Mouse (Mus musculus): ENCODE measurements around the gene Thumpd3. TPM values are rescaled to one million over a fixed set of nuclear protein-coding genes. Genes with fewer than 3 reads are reported as not detected.

Gene Thumpd3
- polyA plus RNA-seq, 1 experiment from 2014 or later = 60.7 TPM

DNA sequence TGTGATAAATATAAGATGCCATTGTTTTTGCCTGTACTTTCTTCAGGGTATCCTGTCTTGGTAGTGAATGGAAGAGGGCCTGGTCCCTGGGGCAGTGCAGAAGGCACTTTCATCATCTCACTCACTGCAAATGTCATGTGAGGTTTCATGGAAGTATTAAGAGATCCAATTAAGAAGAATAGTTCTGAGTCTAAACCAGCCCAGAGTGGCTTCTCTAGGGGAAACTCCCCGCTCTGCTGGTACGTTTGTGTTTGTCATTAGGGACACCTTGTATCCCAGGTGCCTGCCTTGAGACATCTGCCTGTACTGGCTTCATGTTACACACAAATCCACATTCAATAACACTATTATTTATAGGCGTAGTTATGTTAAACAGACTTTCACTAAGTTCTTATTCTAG, 63.4 kb downstream of the Thumpd3 start:
- 89% methylated on average over 3 of the region's 3 CpGs for WGBS
- peaks cover 47% of the 10 kb centered on the region for H3K36me3 ChIP-seq (ENCODE audit: control insufficient read depth, insufficient read depth, low read length)
- no peak overlapping the region for H3K4me3 ChIP-seq (ENCODE audit: low read depth, low read length)
- H3K27me3 ChIP-seq (replicated peaks; ENCODE audit: control insufficient read depth, insufficient read depth, low read length) = no peaks in the 10 kb centered on the region
- no peaks in the 10 kb centered on the region for H3K4me1 ChIP-seq (ENCODE audit: control insufficient read depth, insufficient read depth, low read length)
- H3K4me2 ChIP-seq (ENCODE audit: low read length) = no peak overlapping the region
- no peak overlapping the region for H3K9ac ChIP-seq (ENCODE audit: low read length)
- ATAC-seq (no peak), DNase-seq (ENCODE audit: low spot score) (no peak)
- H3K9me3 ChIP-seq (replicated peaks; ENCODE audit: control insufficient read depth, low read length) = no peaks in the 10 kb centered on the region
- no peak overlapping the region for H3K27ac ChIP-seq (ENCODE audit: low read depth, low read length)

DNA sequence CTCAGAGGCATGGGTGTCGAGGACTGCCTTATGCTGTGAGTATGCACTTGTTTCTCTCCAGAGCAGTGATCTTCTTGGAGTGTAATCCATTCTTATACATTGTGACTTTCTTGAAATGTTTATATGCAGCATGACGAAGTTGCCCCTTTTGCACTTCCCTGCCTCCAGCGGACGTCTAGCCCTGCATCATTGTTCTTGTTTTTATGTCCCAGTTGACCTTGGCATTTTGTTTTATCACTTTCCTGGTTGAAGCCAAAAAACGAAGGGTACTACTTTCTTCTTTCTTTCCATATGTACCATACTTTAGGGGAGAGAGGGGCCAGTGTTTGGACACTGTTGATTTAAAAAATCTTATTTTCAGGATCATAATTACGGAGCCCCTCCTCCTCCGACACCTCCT, 63.9 kb downstream of the Thumpd3 start:
- Histone ChIP-seq H3K4me3 (ENCODE audit: low read depth, low read length) (no peak overlapping the region), H3K4me2 (ENCODE audit: low read length) (no peak overlapping the region), H3K9ac (ENCODE audit: low read length) (no peak overlapping the region), H3K27me3 (replicated peaks; ENCODE audit: control insufficient read depth, insufficient read depth, low read length) (no peaks in the 10 kb centered on the region), H3K4me1 (ENCODE audit: control insufficient read depth, insufficient read depth, low read length) (no peaks in the 10 kb centered on the region), H3K9me3 (replicated peaks; ENCODE audit: control insufficient read depth, low read length) (no peaks in the 10 kb centered on the region), H3K27ac (ENCODE audit: low read depth, low read length) (no peak overlapping the region), H3K36me3 (ENCODE audit: control insufficient read depth, insufficient read depth, low read length) (peaks cover 53% of the 10 kb centered on the region)
- WGBS = 89% methylated on average over 7 of the region's 7 CpGs
- ATAC-seq = no peak
- DNase-seq (ENCODE audit: low spot score) = no peak

Other genes starting within 250 kb of the Thumpd3 start
- gene Srgap3, start 99.0 kb upstream of the Thumpd3 start, polyA plus RNA-seq (2014; fragmentation: Nextera tagmentation; extraction: Ambion mirVana) = 31.4 and 46.7 TPM in 2 replicates
- 44.1 and 47.6 TPM in 2 replicates for gene Setd5, start 31.1 kb downstream of the Thumpd3 start, polyA plus RNA-seq (2014; fragmentation: Nextera tagmentation; extraction: Ambion mirVana)
- 8.8 and 11.3 TPM in 2 replicates for gene Lhfpl4, start 149.2 kb downstream of the Thumpd3 start, polyA plus RNA-seq (2014; fragmentation: Nextera tagmentation; extraction: Ambion mirVana)
- 41.7 and 43.6 TPM in 2 replicates for gene Mtmr14, start 191.6 kb downstream of the Thumpd3 start, polyA plus RNA-seq (2014; fragmentation: Nextera tagmentation; extraction: Ambion mirVana)
- gene Cpne9, start 236.1 kb downstream of the Thumpd3 start, polyA plus RNA-seq (2014; fragmentation: Nextera tagmentation; extraction: Ambion mirVana) = 0.23 and 0.80 TPM in 2 replicates

Measured in forebrain, embryonic 14.5 days (tissue).